Mouse (Mus musculus) common myeloid progenitor, adult 5-6 weeks (primary cell): ENCODE measurements around the gene Atp1a1. TPM values are rescaled to one million over a fixed set of nuclear protein-coding genes. Genes with fewer than 3 reads are reported as not detected.

Source experiments
- ATAC-seq: replicated peaks from 2 replicates; pipeline ENCODE4 v1.8.0; 2016; ENCODE audit warnings: low read depth, mild to moderate bottlenecking, moderate TSS enrichment, inconsistent platforms; ENCODE audit not compliant: poor library complexity, severe bottlenecking
- total RNA-seq: library from RNA; stranded (forward); fragments of 200-1000, 187-1606 nt; gene quantifications from 2 replicates; pipeline ENCODE4 v1.2.3, GENCODE M21; 2017

Atp1a1 gene
- total RNA-seq, 1 experiment from 2014 or later: 133 TPM

GRCm38 (mm10) chr3:101562510-101563209 lies 41.8 kb downstream of the Atp1a1 start:
- ATAC-seq: peak; percentile 72; the same call in 1 of the 2 replicates

DNA sequence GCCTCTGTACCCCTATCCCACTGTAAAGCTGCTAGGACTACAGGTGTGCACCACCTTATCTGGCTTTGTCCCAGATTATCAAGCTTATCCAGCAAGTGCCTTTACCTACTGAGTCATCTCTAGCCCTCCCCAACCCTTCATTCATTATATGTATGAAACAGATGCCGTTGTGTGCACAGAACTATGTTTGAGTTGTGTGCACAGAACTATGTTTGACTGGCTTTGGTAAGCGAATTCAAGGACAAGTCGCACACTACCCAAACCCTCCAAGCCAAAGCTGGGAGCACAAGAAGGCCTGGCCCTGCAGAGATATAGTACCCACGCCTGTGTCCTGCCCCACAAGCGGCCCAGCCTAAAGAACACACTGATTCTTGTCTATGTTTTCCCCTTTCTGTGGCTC lies 42.5 kb downstream of the Atp1a1 start:
- ATAC-seq: no peak

DNA sequence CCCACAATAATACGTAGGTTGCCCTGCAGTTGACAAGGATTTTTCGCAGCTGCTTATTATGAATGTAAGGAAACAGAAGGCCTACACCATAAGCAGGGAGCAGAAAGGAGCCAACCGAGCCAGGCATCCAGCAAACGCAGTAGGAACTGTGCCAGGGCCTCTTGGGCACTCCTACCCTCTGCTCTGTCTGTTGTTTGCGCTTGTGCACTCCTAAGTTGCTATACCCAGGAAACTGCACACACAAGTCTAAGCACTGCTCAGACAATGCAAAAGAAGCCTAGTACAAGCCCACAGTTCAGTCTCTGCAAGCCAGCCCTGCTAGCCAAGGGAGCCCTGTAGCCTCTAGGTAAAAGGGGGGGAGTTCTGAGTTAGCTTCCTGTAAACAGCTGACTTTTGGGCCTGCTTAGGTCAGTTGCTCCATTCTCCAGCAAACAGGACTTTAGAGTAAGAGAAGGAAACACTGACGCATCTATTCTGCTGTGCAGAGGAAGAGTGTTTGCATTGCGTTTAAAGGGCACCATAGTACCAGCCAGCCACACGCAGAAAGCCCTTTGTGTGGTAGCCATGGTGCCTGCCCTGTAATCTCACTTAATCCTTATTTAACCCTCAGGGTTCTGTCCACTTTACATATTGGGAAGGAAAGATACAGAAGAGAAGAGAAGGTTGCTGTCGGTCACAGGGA lies 43.5 kb downstream of the Atp1a1 start:
- ATAC-seq: no peak

DNA sequence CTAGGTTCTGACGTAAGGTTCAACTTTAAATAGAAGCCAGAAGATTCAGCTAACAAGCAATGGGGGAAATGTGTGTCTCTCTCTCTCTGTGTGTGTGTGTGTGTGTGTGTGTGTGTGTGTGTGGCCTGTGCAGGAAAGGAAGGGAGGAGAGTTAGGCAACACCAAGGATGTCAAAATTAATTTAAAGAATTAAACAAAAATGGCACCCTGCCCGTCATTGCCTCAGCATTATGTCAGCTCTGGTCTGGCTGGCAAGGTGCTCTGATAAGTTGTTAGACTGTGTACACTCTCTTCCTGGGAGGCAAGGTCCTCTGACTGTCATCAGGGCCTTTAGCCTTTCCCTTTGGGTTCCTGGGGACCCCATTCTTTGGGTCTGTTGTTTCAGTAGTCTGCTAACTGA lies 47.8 kb downstream of the Atp1a1 start:
- ATAC-seq: no peak

GRCm38 (mm10) chr3:101552621-101553620 lies 51.6 kb downstream of the Atp1a1 start:
- ATAC-seq: peak; percentile 42; the same call in 1 of the 2 replicates

DNA sequence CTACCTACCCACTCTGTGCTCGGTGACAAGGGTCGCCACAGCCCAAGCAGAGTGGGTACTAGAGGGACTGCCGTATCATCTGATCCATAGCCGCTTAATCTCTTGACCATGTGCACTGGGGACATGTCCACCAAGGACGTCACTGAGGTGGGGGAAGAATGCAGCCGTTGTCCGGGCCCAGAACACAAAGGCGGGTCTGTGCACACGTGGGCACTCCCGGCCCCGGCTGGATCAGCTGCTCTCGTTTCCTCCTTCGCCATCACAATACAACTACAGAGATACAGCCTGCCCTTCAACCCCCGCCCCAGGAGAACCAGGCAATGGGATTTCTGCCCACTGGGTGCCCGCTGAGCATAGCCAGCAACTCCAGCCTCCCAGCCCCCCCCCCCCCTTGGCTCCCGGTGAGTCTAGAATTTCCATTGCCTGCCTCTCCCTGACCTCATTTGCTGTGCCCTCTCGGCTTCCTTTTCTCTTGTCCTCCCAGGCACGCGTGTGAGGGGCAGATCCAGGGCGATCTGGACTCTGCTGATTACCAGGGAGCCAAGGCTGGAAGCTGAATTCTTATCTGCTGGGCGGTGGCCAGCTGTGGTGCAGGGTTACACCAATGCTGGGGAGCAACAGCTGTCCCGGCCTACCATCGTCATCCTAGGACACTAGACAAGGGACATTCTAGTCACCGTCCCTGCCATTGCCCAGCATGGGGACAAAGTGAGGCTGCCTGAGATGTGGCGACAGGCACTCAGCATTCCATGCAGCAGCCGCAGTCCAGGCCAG lies 52.8 kb downstream of the Atp1a1 start:
- peak; percentile 87 for ATAC-seq

DNA sequence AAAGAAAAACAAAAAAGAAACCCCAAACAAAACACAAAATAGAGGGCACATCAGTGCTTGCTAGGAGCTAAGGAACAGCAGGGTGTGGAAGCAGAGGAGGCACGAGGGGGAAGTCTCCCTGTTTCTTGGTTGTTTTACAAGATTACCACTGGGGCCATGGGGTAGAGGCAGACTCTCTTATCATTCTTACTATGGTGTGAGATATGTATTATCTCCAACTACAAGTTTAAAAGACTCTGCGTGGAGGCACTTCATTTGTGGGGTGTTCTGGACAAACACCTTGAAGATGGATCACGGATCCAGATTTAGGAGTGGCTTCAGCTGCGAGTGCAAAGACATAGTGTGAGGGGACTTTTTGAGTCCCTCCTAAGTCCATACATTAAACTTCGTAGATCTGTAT lies 54.7 kb downstream of the Atp1a1 start:
- ATAC-seq: no peak

DNA sequence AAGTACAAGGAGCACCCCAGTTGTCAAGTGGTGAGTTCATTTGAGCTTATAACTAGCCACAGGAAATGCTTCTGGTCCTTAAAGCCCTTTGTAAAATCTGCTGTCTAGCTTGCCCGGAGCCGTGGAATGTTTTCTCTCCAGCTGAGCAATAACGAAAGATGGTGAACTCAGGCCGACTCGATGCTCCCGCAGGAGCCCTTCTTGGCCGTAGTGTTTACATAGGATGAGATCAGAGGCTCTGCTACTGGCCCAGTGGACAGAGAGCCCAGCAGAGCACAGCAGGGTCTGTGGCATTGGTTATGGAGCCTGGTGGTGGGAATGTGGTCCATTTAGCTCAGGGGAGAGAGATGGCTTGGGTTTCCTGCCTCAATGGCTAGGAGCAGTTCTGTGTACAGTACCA lies 60.4 kb downstream of the Atp1a1 start:
- no peak for ATAC-seq

DNA sequence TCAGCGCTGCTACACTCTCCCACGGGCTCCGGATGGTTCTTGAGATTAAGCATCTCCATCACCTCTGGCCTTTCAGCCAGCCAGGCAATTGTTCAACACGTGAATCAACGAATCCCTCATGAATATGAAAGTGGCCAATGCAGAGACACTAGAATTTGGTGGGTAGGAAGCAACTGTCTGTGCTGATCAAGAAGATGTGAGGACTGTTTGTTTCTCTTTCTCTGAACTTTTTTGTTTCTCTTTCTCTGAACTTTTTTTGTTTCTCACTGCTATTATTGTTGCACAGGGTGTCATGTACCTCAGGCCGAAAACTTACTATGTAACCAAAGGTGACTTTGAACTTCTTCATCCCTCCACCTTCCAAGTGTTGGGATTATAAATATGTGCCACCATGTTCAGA lies 62.9 kb downstream of the Atp1a1 start:
- ATAC-seq: no peak

- ATAC-seq: no peak
Observed at GRCm38 (mm10) chr3:101540568-101540967, 63.9 kb downstream of the Atp1a1 start.

DNA sequence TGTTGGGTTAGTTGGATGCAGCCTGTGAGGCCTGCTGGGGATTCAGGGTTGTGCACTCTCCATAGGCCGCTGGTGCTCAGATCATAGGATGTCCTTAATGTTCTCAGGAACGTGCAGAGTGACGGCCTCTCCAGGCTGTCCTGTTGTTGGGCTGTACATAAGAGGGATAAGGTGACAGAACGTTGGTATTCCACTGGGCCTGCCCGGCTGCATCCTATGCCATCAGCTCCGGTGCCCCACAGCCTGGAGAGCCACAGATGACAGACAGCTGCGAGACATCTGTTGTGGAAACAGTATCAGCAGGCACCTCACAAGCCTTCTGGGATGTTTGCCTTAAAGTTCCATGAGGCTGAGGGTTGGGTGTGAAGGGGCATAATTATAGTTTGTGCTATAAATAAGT lies 68.2 kb downstream of the Atp1a1 start:
- ATAC-seq: no peak

DNA sequence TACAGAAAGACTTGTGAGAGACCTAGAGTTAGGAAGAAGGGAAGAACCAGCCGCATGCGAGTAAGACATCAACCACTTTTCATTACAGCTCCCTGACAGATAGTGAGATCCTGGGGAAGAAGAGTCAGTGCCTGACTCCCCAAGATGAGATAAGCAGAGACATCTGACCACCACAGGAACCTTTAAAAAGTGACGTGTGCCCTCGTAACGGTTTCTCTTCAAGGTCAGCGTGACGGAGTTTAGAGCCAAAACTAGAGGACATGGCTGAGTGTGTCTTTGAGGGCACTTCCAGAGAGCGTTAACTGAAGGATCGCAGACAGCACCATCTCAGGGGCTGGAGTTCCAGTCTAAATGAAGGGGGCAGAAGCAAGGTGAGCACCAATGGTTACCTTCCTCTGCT lies 70.2 kb downstream of the Atp1a1 start:
- ATAC-seq: no peak

DNA sequence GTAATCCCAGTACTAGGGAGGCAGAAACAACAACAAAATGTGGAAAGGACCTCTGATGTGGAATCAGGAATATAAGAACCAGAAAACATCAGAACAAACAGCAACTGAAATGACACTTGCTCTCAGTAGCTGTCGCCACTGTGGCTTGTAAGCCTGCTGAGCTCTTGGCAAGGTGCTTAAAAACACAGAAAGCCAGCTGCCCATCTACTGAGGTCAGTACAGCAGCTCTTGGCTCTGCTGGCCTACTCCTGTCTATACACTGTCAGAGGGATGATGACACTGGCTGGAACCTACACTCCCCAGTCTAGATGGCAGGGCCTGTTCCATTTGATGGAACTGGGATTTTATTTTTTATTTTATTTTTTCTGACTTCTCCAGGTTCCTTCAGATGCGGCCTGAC lies 71.1 kb downstream of the Atp1a1 start:
- no peak for ATAC-seq

GRCm38 (mm10) chr3:101530928-101531327 lies 73.6 kb downstream of the Atp1a1 start:
- ATAC-seq: no peak

- no peak for ATAC-seq
Observed at GRCm38 (mm10) chr3:101528900-101529594, 75.4 kb downstream of the Atp1a1 start.

DNA sequence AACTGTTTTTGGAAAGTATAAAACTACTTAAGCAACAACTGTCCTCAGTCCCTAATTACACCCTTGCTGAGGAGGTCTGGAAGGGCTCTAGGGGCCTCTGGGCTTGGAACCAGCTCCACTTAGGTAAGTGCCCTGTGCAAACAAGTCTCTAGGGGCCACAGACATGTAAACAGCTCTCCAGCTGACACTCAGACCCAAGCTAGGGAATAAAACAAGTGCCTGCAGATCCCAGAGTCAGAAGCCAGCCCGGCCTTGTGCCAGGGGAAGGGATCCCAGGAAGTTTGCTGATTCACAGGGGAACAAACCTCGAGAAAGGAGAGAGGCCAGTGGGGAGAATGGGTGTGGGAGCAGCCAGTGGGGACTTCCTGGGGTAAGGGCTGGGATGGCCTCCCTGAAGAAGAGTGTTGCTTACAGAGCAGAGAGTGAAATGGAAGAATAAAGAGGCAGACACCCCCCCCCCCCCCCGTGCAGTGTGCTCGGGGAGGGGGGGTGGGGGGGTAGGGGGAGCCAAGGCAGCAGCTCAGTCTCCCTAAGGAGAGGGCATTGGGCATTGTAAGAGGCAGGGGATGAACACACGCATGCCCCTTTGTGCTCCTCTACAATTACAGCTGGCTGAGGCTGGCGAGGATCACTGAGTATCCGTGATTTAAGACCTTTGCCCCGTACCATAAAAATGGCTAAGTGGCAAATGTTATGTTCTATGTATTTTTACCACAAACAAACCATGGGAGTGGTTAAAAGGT lies 76.2 kb downstream of the Atp1a1 start:
- no peak for ATAC-seq

GRCm38 (mm10) chr3:101526603-101527002 lies 77.9 kb downstream of the Atp1a1 start:
- ATAC-seq: no peak
